16 mouse cellular contexts compared by ENCODE assay signal in the genomic region with DNA sequence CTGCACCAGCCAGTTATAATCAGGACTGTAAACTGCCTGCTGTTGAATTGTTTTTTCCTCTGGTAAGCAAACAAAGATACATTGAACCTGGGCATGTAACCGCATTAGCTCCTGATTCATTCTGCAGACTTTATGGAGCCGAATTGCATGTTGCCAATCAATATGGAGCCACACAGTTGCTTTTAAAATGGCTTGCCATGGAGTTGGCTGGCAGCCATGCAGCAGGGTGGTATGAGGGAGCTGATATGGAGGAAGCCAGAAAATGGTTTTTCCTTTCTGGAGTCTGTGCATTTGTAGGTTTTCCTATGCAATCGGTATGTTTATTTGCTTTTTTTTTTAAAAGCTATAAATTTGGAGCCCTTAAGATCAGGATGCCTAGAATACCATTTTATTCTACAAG. TPM values are rescaled to one million over a fixed set of nuclear protein-coding genes. Genes with fewer than 3 reads are reported as not detected.
DNase-seq lines count a peak whose midpoint lies in the region; ATAC-seq lines count a peak whose summit lies in the region.
"Had no signal": no experiment of that assay in that cellular context is flagged by ENCODE, and none has a peak within 500 bp of the region (broad histone marks: within the 10 kb centered on the region; RNA-seq: fewer than 3 reads in every experiment).

No protein-coding gene starts in this region.

- WGBS in hindbrain, embryonic 13.5 days, result 77% methylated on average over 3 of the region's 3 CpGs
- WGBS in hindbrain, embryonic 11.5 days, result 96% methylated on average over 3 of the region's 3 CpGs
- WGBS in lung, embryonic 16.5 days, result 66% methylated on average over 3 of the region's 3 CpGs

- H3K27me3 ChIP-seq in hindbrain, embryonic 13.5 days, result no peaks in the 10 kb centered on the region
- H3K27me3 ChIP-seq in hindbrain, embryonic 11.5 days (ENCODE audit: control insufficient read depth, insufficient read depth, low read length), result no peaks in the 10 kb centered on the region
- no peaks in the 10 kb centered on the region for H3K27me3 ChIP-seq in lung, embryonic 16.5 days (ENCODE audit: control insufficient read depth, insufficient read depth, low read depth, low read length)
- H3K27me3 ChIP-seq: neural tube, embryonic 12.5 days had no signal

- DNase-seq in cerebellum, postnatal 10 days, result peak; percentile 65 to 78
- DNase-seq in hindbrain, embryonic 11.5 days (ENCODE audit: low spot score), result no peak
- no peak for DNase-seq in lung, postnatal 10 days
- DNase-seq in layer of hippocampus, postnatal 10 days (ENCODE audit: low spot score in 2 of 2), result peak; percentile 21 to 45
- DNase-seq in retina, embryonic 14.5 days (ENCODE audit: low spot score), result no peak
- DNase-seq: gastrocnemius, postnatal 25 days; liver; thymus, adult 18-20 months had no signal

- no peak overlapping the region for H3K4me3 ChIP-seq in hindbrain, embryonic 13.5 days
- H3K4me3 ChIP-seq in hindbrain, embryonic 11.5 days (ENCODE audit: low read depth, low read length), result no peak overlapping the region
- H3K4me3 ChIP-seq in lung, embryonic 16.5 days (ENCODE audit: low read length), result no peak overlapping the region
- H3K4me3 ChIP-seq: neural tube, embryonic 12.5 days had no signal

- H3K4me1 ChIP-seq in hindbrain, embryonic 13.5 days (replicated peaks), result peaks cover 6% of the 10 kb centered on the region; the same call in 1 of the 2 replicates
- no peaks in the 10 kb centered on the region for H3K4me1 ChIP-seq in hindbrain, embryonic 11.5 days (replicated peaks; ENCODE audit: control insufficient read depth, insufficient read depth, low read length)
- H3K4me1 ChIP-seq in lung, embryonic 16.5 days (replicated peaks; ENCODE audit: control insufficient read depth, insufficient read depth, low read length), result peaks cover 7% of the 10 kb centered on the region; the same call in 1 of the 2 replicates

- H3K4me2 ChIP-seq in hindbrain, embryonic 13.5 days, result no peak overlapping the region
- no peak overlapping the region for H3K4me2 ChIP-seq in hindbrain, embryonic 11.5 days (replicated peaks; ENCODE audit: low read depth, low read length)
- H3K4me2 ChIP-seq in lung, embryonic 16.5 days (ENCODE audit: low read depth, low read length), result 0 out of 2 replicates have a peak overlapping the region, but pooled peaks have one; percentile 3
- H3K4me2 ChIP-seq: neural tube, embryonic 12.5 days had no signal

- H3K9ac ChIP-seq in hindbrain, embryonic 13.5 days, result no peak overlapping the region
- no peak overlapping the region for H3K9ac ChIP-seq in hindbrain, embryonic 11.5 days (ENCODE audit: low read depth, low read length)
- H3K9ac ChIP-seq in lung, embryonic 16.5 days (ENCODE audit: low read length), result no peak overlapping the region
- H3K9ac ChIP-seq: neural tube, embryonic 12.5 days had no signal

- no peak for ATAC-seq in cerebellum, adult (ENCODE audit: insufficient number of reproducible peaks, low FRiP score, low TSS enrichment)
- no peak for ATAC-seq in hindbrain, embryonic 13.5 days (ENCODE audit: low FRiP score)
- ATAC-seq in hindbrain, embryonic 11.5 days (ENCODE audit: low FRiP score), result no peak
- ATAC-seq in lung, embryonic 16.5 days (ENCODE audit: low read depth), result no peak
- ATAC-seq: inflammation-experienced regulatory T-cells, adult 6 months had no signal

- H3K36me3 ChIP-seq in hindbrain, embryonic 13.5 days, result no peaks in the 10 kb centered on the region
- H3K36me3 ChIP-seq in hindbrain, embryonic 11.5 days (ENCODE audit: control insufficient read depth, insufficient read depth, low read length), result no peaks in the 10 kb centered on the region
- no peaks in the 10 kb centered on the region for H3K36me3 ChIP-seq in lung, embryonic 16.5 days (ENCODE audit: control insufficient read depth, insufficient read depth, low read length)
- H3K36me3 ChIP-seq: neural tube, embryonic 12.5 days had no signal

- no peaks in the 10 kb centered on the region for H3K9me3 ChIP-seq in hindbrain, embryonic 13.5 days
- no peaks in the 10 kb centered on the region for H3K9me3 ChIP-seq in hindbrain, embryonic 11.5 days (ENCODE audit: control insufficient read depth, low read length)
- no peaks in the 10 kb centered on the region for H3K9me3 ChIP-seq in lung, embryonic 16.5 days (ENCODE audit: control insufficient read depth, low read length)
- H3K9me3 ChIP-seq: neural tube, embryonic 12.5 days had no signal

- peak overlapping the region; percentile 20; the same call in 1 of the 2 replicates for H3K27ac ChIP-seq in hindbrain, embryonic 13.5 days
- H3K27ac ChIP-seq in hindbrain, embryonic 11.5 days (ENCODE audit: low read depth, low read length), result no peak overlapping the region
- peak overlapping the region; percentile 17; the same call in 1 of the 2 replicates for H3K27ac ChIP-seq in lung, embryonic 16.5 days (ENCODE audit: low read length)
- H3K27ac ChIP-seq: neural tube, embryonic 12.5 days had no signal

RNA-seq across cellular contexts. Expression of a gene that starts 28.0 kb away (rescaled TPM):
- polyA plus RNA-seq in hindbrain, embryonic 13.5 days (2015; fragmentation: Nextera tagmentation; extraction: Ambion mirVana), result not detected in 2 replicates
- 0.10 TPM in 1 of 2 replicates, not detected in the other for polyA plus RNA-seq in hindbrain, embryonic 11.5 days (2014; fragmentation: Nextera tagmentation; extraction: Ambion mirVana)
- polyA plus RNA-seq in lung, embryonic 16.5 days (2015; fragmentation: Nextera tagmentation; extraction: Ambion mirVana), result not detected in 2 replicates
- not detected for total RNA-seq in layer of hippocampus, postnatal 10 days (2021)
- total RNA-seq: common myeloid progenitor, adult 5-6 weeks; gastrocnemius, postnatal 25 days; layer of hippocampus, adult 8-10 months; megakaryocyte progenitor cell, adult 5-6 weeks had no signal
- polyA plus RNA-seq: neural tube, embryonic 12.5 days had no signal

Comparison
In these comparisons a context has a peak if more than half of its experiments do, and no peak if none do; other contexts are left out.
1. DNase-seq: peak in cerebellum, postnatal 10 days (2 of 2) and layer of hippocampus, postnatal 10 days (2 of 2); none in hindbrain, embryonic 11.5 days (single experiment), lung, postnatal 10 days (single experiment) and retina, embryonic 14.5 days (single experiment).